Mouse (Mus musculus) hindbrain, postnatal 0 days (tissue): ENCODE measurements around the gene Tmem88b. TPM values are rescaled to one million over a fixed set of nuclear protein-coding genes. Genes with fewer than 3 reads are reported as not detected.

Experiments used
- ATAC-seq: fragments of 200-750 bp; cut with Nextera tagmentation; 2 replicates; pipeline ENCODE4 v1.8.0; 2017; ENCODE audit warnings: mild to moderate bottlenecking, moderate TSS enrichment, moderate library complexity
- DNase-seq: peaks from one replicate; pipeline ENCODE4 v3.0.0-alpha.2; 2015; ENCODE audit warnings: low spot score
- H3K27ac ChIP-seq: fragments of 300-500 bp; sonication (generic); 2 replicates; pipeline ENCODE4 v1.5.1; 2014; ENCODE audit warnings: mild to moderate bottlenecking
- H3K27me3 ChIP-seq: fragments of 300-500 bp; sonication (generic); 2 replicates; pipeline ENCODE4 v1.6.1; 2014; ENCODE audit warnings: low read length, mixed read lengths; ENCODE audit not compliant: insufficient read depth
- H3K36me3 ChIP-seq: fragments of 300-500 bp; sonication (generic); 2 replicates; pipeline ENCODE4 v1.6.1; 2014; ENCODE audit warnings: low read length, mixed read lengths; ENCODE audit not compliant: insufficient read depth
- H3K4me1 ChIP-seq: fragments of 300-500 bp; sonication (generic); 2 replicates; pipeline ENCODE4 v1.6.1; 2014; ENCODE audit warnings: antibody characterized with exemption, low read length, mixed read lengths; ENCODE audit not compliant: insufficient read depth
- H3K4me2 ChIP-seq: fragments of 300-500 bp; sonication (generic); 2 replicates; pipeline ENCODE4 v1.6.1; 2014; ENCODE audit warnings: low read depth, mild to moderate bottlenecking, low read length, moderate library complexity, mixed read lengths
- H3K4me3 ChIP-seq: fragments of 300-500 bp; sonication (generic); 2 replicates; pipeline ENCODE4 v1.5.1; 2014; ENCODE audit warnings: low read length
- H3K9ac ChIP-seq: fragments of 300-500 bp; sonication (generic); replicated peaks from 2 replicates; pipeline ENCODE4 v1.6.1; 2014; ENCODE audit warnings: mild to moderate bottlenecking, low read length, moderate library complexity, mixed read lengths
- H3K9me3 ChIP-seq: fragments of 300-500 bp; sonication (generic); 2 replicates; pipeline ENCODE4 v1.6.1; 2016; ENCODE audit warnings: low read length, mixed read lengths
- CTCF ChIP-seq: IDR thresholded peaks from 2 replicates; pipeline ENCODE4 v1.5.1; 2016; ENCODE audit warnings: antibody characterized with exemption, control low read depth, low read depth
- WGBS: fragments of 180-500 bp; shearing (Covaris S2); extraction: QIAGEN DNeasy Blood & Tissue Kit; methylation state at CpG from one replicate; pipeline ENCODE4 v1.1.7; 2014; 5-methylcytosine and 5-hydroxymethylcytosine counted together
- polyA plus RNA-seq: library from polyadenylated mRNA; unstranded; fragments of >200 nt; fragmentation: Nextera tagmentation; extraction: Ambion mirVana; gene quantifications from 2 replicates; pipeline ENCODE4 v1.2.1, GENCODE M21; 2015
- total RNA-seq: library from RNA; depleted of rRNA; stranded (reverse); fragments of >200 nt; gene quantifications from 2 replicates; pipeline ENCODE4 v1.2.3, GENCODE M21; 2014

The Tmem88b gene
- total and polyA plus RNA-seq, 2 experiments from 2014 or later, result 1.2 to 2.3 TPM

DNA sequence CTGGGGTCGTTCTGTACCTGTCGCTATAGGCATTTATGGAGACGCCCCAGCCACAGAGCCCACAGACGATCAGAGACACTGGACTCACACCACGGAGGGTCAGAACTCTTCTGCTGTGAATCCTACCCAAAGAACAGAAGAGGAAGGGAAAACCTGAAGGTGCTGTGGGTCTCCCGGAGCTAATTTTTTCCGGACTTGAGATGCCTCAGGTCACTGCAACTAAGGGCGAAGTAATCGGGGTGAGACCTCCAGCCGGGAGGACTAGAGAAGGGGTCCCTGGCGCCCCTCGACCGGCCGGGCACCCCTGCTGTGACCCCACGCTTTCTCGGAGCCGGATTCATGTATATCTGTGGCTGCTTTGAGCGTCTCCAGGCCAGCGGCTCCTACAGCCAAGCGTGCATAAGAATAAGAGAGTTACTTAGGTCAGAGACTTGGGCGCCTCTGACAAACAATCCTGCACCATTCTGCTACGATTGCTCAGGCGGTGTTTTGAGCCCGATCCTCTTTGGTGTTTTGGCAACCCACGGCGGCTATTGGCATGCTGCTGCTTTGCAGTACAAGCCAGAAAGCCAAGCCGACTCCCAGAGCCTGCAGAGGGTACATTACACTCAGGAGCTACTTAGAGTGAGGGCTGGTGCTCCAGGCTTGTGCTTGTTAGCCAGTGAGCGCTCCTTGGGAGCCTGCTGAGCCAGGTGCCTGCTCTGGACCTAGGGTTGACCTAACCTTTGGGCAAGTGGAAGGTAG, 24.1 kb downstream of the Tmem88b start:
- WGBS, result 2% methylated on average over 28 of the region's 28 CpGs
- Histone ChIP-seq H3K27me3 (no peaks in the 10 kb centered on the region), H3K36me3 (no peaks in the 10 kb centered on the region; the same call in 1 of the 2 replicates), H3K4me3 (peak overlapping the region; percentile 80), H3K4me1 (peaks cover 14% of the 10 kb centered on the region), H3K9me3 (no peaks in the 10 kb centered on the region), H3K27ac (peak overlapping the region; percentile 51; the same call in 1 of the 2 replicates), H3K4me2 (peak overlapping the region; percentile 99), H3K9ac (peak overlapping the region; percentile 57)
- no peak for TF ChIP-seq CTCF
- 0 out of 2 replicates have a peak, but pooled peaks have one; percentile 6 for ATAC-seq
- DNase-seq, result no peak

DNA sequence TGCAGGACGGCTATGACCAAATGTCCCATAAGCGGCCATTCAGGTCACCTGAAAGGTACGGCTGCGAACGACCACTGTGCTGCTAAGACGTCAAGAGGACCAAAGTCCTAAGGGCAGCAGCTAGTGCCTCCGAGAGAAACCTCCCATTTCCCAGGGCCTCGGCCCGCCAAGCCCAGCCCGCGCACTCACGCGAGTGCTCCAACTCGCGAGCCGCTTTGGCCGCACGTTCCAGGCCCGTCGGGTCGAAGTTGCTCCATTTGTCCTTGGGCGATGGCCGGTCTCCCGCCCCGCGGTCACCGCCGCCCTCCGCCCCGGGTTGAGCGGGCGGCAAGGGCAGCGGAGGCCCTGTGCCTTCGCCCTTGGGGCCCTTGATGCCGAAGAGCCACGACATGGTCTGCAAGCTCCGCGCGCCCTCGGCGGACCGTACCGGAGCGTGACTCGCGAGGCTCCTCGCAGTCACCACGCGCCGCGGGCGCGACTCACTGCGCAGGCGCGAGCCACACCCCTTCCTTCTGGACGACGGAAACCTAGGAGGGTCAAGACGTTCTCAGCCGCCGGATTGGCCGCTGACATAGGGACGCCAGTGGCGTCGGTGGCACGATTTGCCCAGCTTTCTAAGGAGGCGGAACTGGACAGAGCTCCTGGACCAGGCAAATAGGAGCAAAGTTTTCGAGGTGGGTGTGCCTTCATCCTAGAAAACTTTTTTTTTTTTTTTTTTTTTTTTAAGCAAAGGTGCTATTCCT, 24.9 kb downstream of the Tmem88b start, which contains the start of gene Atad3a:
TSS of gene Atad3a (minus strand) at position 481 of the 743 bp plus-strand sequence.
- H3K4me1 ChIP-seq, result peaks cover 14% of the 10 kb centered on the region
- H3K27me3 ChIP-seq, result no peaks in the 10 kb centered on the region
- no peaks in the 10 kb centered on the region for H3K9me3 ChIP-seq
- peak within 1 kb of the TSS; percentile 80 for H3K4me3 ChIP-seq
- peaks cover under 1% of the 10 kb centered on the region; the same call in 1 of the 2 replicates for H3K36me3 ChIP-seq
- H3K9ac ChIP-seq, result peak within 1 kb of the TSS; percentile 73
- under 1% methylated on average over 68 of the region's 68 CpGs for WGBS
- ATAC-seq (peak; percentile 96), DNase-seq (peak; percentile 98)
- TF ChIP-seq CTCF, result no peak
- H3K4me2 ChIP-seq, result peak within 1 kb of the TSS; percentile 99
- H3K27ac ChIP-seq, result peak within 1 kb of the TSS; percentile 72; the same call in 1 of the 2 replicates

DNA sequence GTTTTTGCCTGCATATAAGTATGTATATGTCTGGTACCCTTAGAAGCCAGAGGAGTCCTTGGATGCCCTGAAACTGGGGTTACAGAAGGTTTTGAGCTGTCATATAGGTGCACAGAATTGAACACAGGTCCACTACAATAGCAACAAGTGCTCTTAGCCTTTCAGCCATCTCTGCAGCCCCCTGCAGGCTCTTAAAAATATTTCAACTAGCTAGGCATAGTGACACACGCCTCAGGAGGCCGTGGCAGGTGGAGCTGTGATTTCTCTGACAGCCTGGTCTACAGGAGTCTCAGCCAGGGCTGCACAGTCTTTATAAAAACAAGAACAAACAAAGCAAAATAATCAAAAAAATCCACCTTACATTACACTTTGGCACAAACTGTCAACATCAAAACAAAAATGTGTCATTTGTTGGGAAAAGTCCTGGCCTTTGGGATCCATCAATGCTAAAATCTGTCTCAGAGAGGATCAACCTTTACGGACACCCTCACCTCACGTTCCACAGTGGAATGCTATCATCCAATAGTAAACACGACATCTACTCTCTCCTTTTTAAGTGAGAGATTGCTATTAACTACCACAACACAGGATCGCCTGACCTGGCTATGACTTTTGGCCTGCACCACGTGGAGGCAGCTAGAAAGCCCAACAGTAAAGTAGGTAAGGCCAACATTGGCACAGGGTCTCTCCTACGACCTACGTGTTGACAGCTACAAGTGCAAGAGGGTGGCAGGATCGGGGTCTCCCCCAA, 25.6 kb downstream of the Tmem88b start:
- Histone ChIP-seq H3K9me3 (no peaks in the 10 kb centered on the region), H3K4me2 (peak overlapping the region; percentile 99), H3K4me3 (peak overlapping the region; percentile 80), H3K27ac (peak overlapping the region; percentile 72; the same call in 1 of the 2 replicates), H3K36me3 (peaks cover 8% of the 10 kb centered on the region; the same call in 1 of the 2 replicates), H3K4me1 (peaks cover 14% of the 10 kb centered on the region), H3K9ac (peak overlapping the region; percentile 73), H3K27me3 (no peaks in the 10 kb centered on the region)
- 5% methylated on average over 10 of the region's 10 CpGs for WGBS
- DNase-seq (peak; percentile 59), ATAC-seq (peak; percentile 8)
- TF ChIP-seq CTCF, result peak; percentile 50

DNA sequence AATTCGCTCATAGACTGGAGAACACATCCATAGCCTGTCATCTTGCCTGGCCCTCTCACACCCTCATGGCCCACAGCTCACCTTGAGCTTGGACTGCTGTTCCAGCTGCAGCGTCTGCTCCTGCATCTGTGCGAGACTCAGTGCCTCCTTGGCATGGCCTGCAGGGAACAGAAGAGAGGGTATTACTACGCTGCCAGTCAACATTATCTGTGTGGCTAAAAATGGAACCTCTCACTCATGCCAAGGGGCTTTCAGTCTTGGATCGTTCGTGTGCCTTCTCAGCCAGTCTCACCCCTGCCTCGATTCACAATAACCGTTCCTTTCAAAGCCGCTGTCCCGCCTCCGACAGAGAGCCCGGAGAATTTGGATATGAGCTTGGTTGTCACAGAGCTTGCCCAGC, 28.7 kb downstream of the Tmem88b start:
- no peaks in the 10 kb centered on the region for H3K9me3 ChIP-seq
- no peak overlapping the region for H3K27ac ChIP-seq
- ATAC-seq, result no peak
- TF ChIP-seq CTCF, result no peak
- H3K9ac ChIP-seq, result no peak overlapping the region
- DNase-seq, result no peak
- peaks cover 14% of the 10 kb centered on the region for H3K4me1 ChIP-seq
- peaks cover 31% of the 10 kb centered on the region for H3K36me3 ChIP-seq
- 82% methylated on average over 12 of the region's 12 CpGs for WGBS
- no peaks in the 10 kb centered on the region for H3K27me3 ChIP-seq
- H3K4me2 ChIP-seq, result no peak overlapping the region
- no peak overlapping the region for H3K4me3 ChIP-seq

DNA sequence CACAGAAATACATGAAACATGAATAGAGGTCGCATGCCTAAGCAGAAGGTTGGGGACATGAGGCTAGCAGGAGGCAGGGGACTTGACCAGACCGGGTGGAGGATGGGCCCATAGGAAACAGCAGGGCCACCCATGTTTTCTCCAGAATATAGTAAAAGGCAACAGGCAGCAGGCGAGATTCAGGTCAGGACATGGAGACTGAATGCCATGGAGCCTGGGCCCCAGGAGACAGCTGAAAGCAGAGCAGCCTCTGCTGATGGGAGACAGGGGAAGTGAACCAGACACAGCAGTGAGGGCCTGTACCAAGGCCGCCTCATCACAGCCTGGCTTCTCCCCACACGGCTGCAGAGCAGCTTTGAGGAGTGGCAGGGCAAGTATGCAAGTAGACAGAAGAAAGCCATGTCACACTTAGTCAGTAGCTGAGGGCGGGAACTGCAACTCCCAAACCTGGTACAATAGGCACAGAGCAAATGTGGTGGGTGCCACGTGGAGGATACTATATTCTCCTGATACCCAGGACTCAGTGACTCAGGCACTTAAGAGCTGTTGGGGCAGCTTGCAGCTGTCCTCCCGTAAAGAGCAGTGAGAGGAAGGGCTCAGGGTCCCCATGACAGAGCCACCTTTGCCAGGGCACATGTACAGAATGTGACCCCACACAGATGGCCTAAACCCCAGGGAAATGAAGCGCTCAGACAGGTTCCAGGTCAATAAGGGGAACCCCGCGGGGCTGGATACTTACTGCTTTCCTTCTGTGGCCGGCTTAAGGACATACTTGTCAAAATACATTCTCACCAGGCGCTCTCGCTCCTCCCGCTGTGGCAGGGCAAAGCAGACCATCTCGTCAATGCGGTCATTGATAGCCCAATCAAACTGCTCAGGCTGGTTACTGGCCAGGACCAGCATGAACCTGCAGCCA, 38.8 kb downstream of the Tmem88b start:
- no peak overlapping the region for H3K4me2 ChIP-seq
- H3K4me1 ChIP-seq, result no peaks in the 10 kb centered on the region
- H3K27ac ChIP-seq, result no peak overlapping the region
- DNase-seq, result no peak
- peaks cover 78% of the 10 kb centered on the region for H3K36me3 ChIP-seq
- H3K9me3 ChIP-seq, result no peaks in the 10 kb centered on the region
- no peaks in the 10 kb centered on the region for H3K27me3 ChIP-seq
- no peak overlapping the region for H3K4me3 ChIP-seq
- 90% methylated on average over 17 of the region's 17 CpGs for WGBS
- no peak for ATAC-seq
- H3K9ac ChIP-seq, result 0 out of 2 replicates have a peak overlapping the region, but pooled peaks have one; percentile 21
- TF ChIP-seq CTCF, result no peak
